Mouse (Mus musculus): ENCODE measurements around the gene Kl.

Gene Kl

GRCm38 (mm10) chr5:151028906-151029305 lies 76.5 kb downstream of the Kl start:
- no peak for DNase-seq (ENCODE audit: low spot score)

- no peak for DNase-seq (ENCODE audit: low spot score)
These were observed 82.5 kb downstream of the Kl start for GRCm38 (mm10) chr5:151034715-151035512.

GRCm38 (mm10) chr5:151037871-151038270 lies 85.5 kb downstream of the Kl start:
- no peak for DNase-seq (ENCODE audit: low spot score)

GRCm38 (mm10) chr5:151042911-151043310 lies 90.5 kb downstream of the Kl start:
- DNase-seq (ENCODE audit: low spot score): no peak

Data from T-cell, adult 2 months (primary cell).